Mouse (Mus musculus) adrenal gland, adult 8-10 months (tissue): ENCODE results near the gene Cyp3a44. TPM values are rescaled to one million over a fixed set of nuclear protein-coding genes. Genes with fewer than 3 reads are reported as not detected.
"Not testable (repeated sequence)": the region's sequence is repeated elsewhere in the genome, so short reads cannot be mapped to it uniquely, and the experiment has no call there.

Experiments
- DNase-seq: peaks from one replicate; pipeline ENCODE4 v3.0.0; 2022
- total RNA-seq, 4 experiments: library from RNA; stranded (reverse); gene quantifications; 2 replicates each; pipeline ENCODE4 v1.2.4; 2022

The Cyp3a44 gene
- not detected for total RNA-seq

GRCm38 (mm10) chr5:145805796-145806195 is at the start of gene Cyp3a44:
Gene Cyp3a44, minus strand, starts transcription at chr5:145805874.
- DNase-seq, result not testable (repeated sequence)

- not testable (repeated sequence) for DNase-seq
Observed at GRCm38 (mm10) chr5:145800229-145800628, 5.4 kb downstream of the Cyp3a44 start.

GRCm38 (mm10) chr5:145793232-145793631 is 12.4 kb downstream of the Cyp3a44 start:
- not testable (repeated sequence) for DNase-seq

GRCm38 (mm10) chr5:145737512-145737911 is 68.2 kb downstream of the Cyp3a44 start:
- not testable (repeated sequence) for DNase-seq

Other genes starting within 250 kb of the Cyp3a44 start
- under 1 TPM in 1 of 4 experiments, not detected in 3; 0.28 TPM for gene Cyp3a41b, start 221.1 kb downstream of the Cyp3a44 start, total RNA-seq
- gene Cyp3a41a, start 85.7 kb downstream of the Cyp3a44 start, total RNA-seq, result under 1 TPM in 1 of 4 experiments, not detected in 3; 0.55 TPM
- gene Cyp3a11, start 74.1 kb upstream of the Cyp3a44 start, total RNA-seq, result 1 to 10 TPM in 1 of 4 experiments, under 1 TPM in 1, not detected in 2; 0.15 to 1.2 TPM
- gene Cyp3a25, start 203.7 kb upstream of the Cyp3a44 start, total RNA-seq, result under 1 TPM in 2 of 4 experiments, not detected in 2; 0.54 to 0.55 TPM